Mouse (Mus musculus) gastrocnemius, postnatal 14 days (tissue): Measurements from ENCODE around the gene Olfr389. TPM values are rescaled to one million over a fixed set of nuclear protein-coding genes. Genes with fewer than 3 reads are reported as not detected.

Experiments used
- DNase-seq: peaks from one replicate; pipeline ENCODE4 v3.0.0; 2021; ENCODE audit warnings: mixed read lengths
- intact Hi-C: fragments of 180-260 bp; cut with DNase I; formaldehyde crosslinking; loops from one replicate; pipeline ENCODE4 v1.15.1; 2025; ENCODE audit warnings: low total_unique reads
- long read RNA-seq, 2 experiments: library from polyadenylated mRNA; stranded (forward); transcript quantifications; one replicate each; pipeline ENCODE4 v2.0.0; 2021
- total RNA-seq, 2 experiments: library from RNA; stranded (reverse); gene quantifications; 2 replicates each; pipeline ENCODE4 v1.2.3; 2021

Gene Olfr389
- total RNA-seq, result not detected
- long read RNA-seq, experiment 1, result 0 reads
- long read RNA-seq, experiment 2, result 0 reads

DNA sequence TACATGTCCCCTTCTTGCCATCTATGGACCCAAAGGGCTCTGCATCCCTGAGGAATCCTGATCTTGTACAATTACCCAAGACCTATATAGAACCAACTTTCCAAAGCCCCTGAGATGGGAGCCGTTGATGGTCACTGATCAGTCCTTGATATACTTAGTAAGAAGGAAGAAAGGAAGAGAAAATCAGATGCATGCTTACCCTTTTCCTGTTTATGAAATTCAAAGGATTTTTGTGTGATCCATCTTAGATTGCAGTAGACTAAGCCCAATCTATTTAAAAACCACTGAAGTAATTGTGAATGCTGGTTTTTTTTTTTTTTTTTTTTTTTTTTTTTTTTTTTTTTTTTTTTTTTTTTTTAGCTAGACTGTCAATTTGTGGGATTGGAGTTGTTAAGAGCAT is at the start of gene Olfr389:
Olfr389 (minus strand) TSS at position 101 of the 400 bp plus-strand sequence.
- no peak for DNase-seq
- intact Hi-C loops, result no loop called here

DNA sequence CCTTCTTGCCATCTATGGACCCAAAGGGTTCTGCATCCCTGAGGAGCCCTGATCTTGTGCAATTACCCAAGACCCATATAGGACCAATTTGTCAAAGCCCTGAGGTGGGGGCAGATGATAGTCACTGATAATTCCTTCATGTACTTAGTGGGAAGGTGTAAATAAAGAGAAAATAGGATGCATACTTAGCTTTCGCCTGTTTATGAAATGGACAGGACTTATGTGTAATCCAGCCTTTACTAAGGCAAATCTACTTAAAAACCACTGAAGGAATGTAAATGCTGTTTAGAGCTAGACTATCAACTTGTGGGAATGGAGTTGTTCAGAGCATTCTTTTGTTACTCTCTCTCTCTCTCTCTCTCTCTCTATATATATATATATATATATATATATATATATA is 36.4 kb upstream of the Olfr389 start, which contains the start of gene Olfr392:
Olfr392 (minus strand) TSS at position 101 of the 400 bp plus-strand sequence.
- no peak for DNase-seq
- intact Hi-C loops, result no loop called here

DNA sequence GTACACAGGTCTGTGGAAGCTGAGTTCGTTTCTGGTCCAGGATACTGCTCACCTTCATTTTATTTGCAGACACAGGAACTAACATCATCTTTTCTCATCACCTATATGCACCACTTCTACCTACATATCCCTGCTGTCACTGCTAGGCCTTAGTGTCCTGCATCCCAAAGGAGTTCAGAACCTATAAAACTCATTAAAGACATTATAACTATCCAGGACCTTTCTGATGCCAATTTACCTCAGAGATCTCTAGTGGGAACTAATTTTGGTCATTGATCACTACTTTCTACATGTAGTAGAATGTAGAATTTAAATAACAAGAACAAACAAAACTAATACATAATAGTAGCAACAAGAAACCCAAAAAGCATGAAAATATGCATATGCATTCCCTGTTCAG is 22.4 kb upstream of the Olfr389 start, which contains the start of gene Olfr391-ps:
Olfr391-ps (minus strand) TSS at position 101 of the 400 bp plus-strand sequence.
- intact Hi-C loops, result no loop called here
- no peak for DNase-seq

DNA sequence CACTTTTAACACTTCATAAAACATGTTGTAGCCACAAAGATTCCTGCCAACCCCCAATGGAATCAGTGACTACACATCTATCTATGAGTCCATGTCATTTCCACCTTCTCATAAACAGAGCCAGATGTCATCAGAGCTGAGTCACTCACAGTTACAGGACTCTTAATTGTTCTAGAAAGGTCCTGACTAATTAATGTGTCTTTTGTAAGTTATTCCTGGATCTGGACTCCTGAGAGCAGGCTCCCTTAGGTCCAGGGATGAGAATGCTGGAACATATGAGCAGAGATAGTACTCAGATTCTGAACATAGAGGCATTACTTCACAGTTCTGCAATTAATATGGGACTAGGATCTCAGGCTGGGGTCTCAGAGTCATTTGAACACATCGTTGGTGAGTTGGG is 2.2 kb upstream of the Olfr389 start, which contains the start of gene Olfr390:
Olfr390 (plus strand) TSS at position 301 of the 400 bp plus-strand sequence.
- intact Hi-C loops, result no loop called here
- no peak for DNase-seq

DNA sequence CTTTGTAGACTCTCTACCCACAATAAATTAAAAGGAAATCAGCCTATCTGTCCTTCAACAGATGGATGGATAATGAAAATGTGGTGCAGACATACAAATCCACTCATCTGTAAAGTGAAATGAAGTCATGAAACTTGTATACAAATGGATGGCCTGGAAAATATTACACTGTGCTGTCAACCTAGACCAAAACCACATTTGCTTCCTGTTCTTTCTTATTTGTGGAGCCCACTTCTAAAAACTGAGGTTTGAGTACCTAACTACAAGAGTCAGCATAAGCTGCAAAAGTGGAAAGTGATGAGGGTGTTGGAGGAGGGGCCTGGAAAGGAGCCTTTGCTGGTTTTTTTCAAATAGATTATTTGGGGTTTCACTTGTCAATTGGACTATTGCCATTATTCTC is 21.4 kb downstream of the Olfr389 start:
- no peak for DNase-seq
- intact Hi-C loops, result no loop called here

Other genes starting within 250 kb of the Olfr389 start
- gene Olfr385, start 187.7 kb downstream of the Olfr389 start, total RNA-seq, result not detected
- not detected for gene Olfr384, start 182.1 kb downstream of the Olfr389 start, total RNA-seq
- gene Zfp735, start 91.9 kb downstream of the Olfr389 start, total RNA-seq, result not detected
- not detected for gene Olfr390, start 2.3 kb upstream of the Olfr389 start, total RNA-seq
- not detected for gene Olfr391-ps, start 22.3 kb upstream of the Olfr389 start, total RNA-seq
- not detected for gene Olfr392, start 36.3 kb upstream of the Olfr389 start, total RNA-seq
- gene Olfr393, start 70.7 kb upstream of the Olfr389 start, total RNA-seq, result not detected
- gene Olfr394, start 110.1 kb upstream of the Olfr389 start, total RNA-seq, result not detected
- gene Olfr395, start 128.6 kb upstream of the Olfr389 start, total RNA-seq, result not detected
- gene Olfr23, start 156.0 kb upstream of the Olfr389 start, total RNA-seq, result not detected
- not detected for gene Olfr397, start 180.1 kb upstream of the Olfr389 start, total RNA-seq
- not detected for gene Olfr398, start 209.7 kb upstream of the Olfr389 start, total RNA-seq